Mouse (Mus musculus): ENCODE measurements around the gene Wipi2. TPM values are rescaled to one million over a fixed set of nuclear protein-coding genes. Genes with fewer than 3 reads are reported as not detected.

Wipi2 gene
- polyA plus RNA-seq, 1 experiment from 2014 or later = 51.6 TPM

GRCm38 (mm10) chr5:142637823-142638222, 10.3 kb downstream of the Wipi2 start:
- H3K27ac ChIP-seq = no peak overlapping the region
- no peak overlapping the region for H3K4me3 ChIP-seq (replicated peaks)
- 0 out of 2 replicates have a peak, but pooled peaks have one; percentile 12 for ATAC-seq (replicated peaks; ENCODE audit: low FRiP score)
- H3K36me3 ChIP-seq = peaks cover 73% of the 10 kb centered on the region
- no peak overlapping the region for H3K9ac ChIP-seq
- 90% methylated on average over 5 of the region's 5 CpGs for WGBS
- no peaks in the 10 kb centered on the region for H3K4me1 ChIP-seq
- no peaks in the 10 kb centered on the region for H3K27me3 ChIP-seq
- H3K4me2 ChIP-seq = no peak overlapping the region
- H3K9me3 ChIP-seq (replicated peaks) = no peaks in the 10 kb centered on the region

GRCm38 (mm10) chr5:142640088-142640487, 12.6 kb downstream of the Wipi2 start:
- H3K4me3 ChIP-seq (replicated peaks) = no peak overlapping the region
- H3K27ac ChIP-seq = no peak overlapping the region
- no peaks in the 10 kb centered on the region for H3K4me1 ChIP-seq
- H3K27me3 ChIP-seq = no peaks in the 10 kb centered on the region
- H3K9ac ChIP-seq = no peak overlapping the region
- peaks cover 72% of the 10 kb centered on the region for H3K36me3 ChIP-seq
- H3K4me2 ChIP-seq = no peak overlapping the region
- no peaks in the 10 kb centered on the region for H3K9me3 ChIP-seq (replicated peaks)
- ATAC-seq (replicated peaks; ENCODE audit: low FRiP score) = peak; percentile 46; the same call in 1 of the 2 replicates
- WGBS = 81% methylated on average over 5 of the region's 5 CpGs

GRCm38 (mm10) chr5:142641331-142642051, 14.0 kb downstream of the Wipi2 start:
- 77% methylated on average over 6 of the region's 6 CpGs for WGBS
- peaks cover 61% of the 10 kb centered on the region for H3K36me3 ChIP-seq

GRCm38 (mm10) chr5:142648162-142648561, 20.7 kb downstream of the Wipi2 start:
- WGBS = 91% methylated on average over 7 of the region's 7 CpGs
- no peak for ATAC-seq (replicated peaks; ENCODE audit: low FRiP score)
- H3K36me3 ChIP-seq = peaks cover 30% of the 10 kb centered on the region
- no peaks in the 10 kb centered on the region for H3K9me3 ChIP-seq (replicated peaks)
- H3K4me2 ChIP-seq = no peak overlapping the region
- H3K27ac ChIP-seq = no peak overlapping the region
- peaks cover 14% of the 10 kb centered on the region; the same call in 1 of the 2 replicates for H3K4me1 ChIP-seq
- no peak overlapping the region for H3K4me3 ChIP-seq (replicated peaks)
- H3K9ac ChIP-seq = no peak overlapping the region
- no peaks in the 10 kb centered on the region for H3K27me3 ChIP-seq

More at GRCm38 (mm10) chr5:142641331-142642051, 14.0 kb downstream of the Wipi2 start:
- no peak overlapping the region for H3K4me2 ChIP-seq
- H3K4me3 ChIP-seq (replicated peaks) = no peak overlapping the region
- H3K9ac ChIP-seq = no peak overlapping the region
- no peak for ATAC-seq (replicated peaks; ENCODE audit: low FRiP score)
- H3K4me1 ChIP-seq = no peaks in the 10 kb centered on the region
- H3K27ac ChIP-seq = no peak overlapping the region
- H3K9me3 ChIP-seq (replicated peaks) = no peaks in the 10 kb centered on the region
- no peaks in the 10 kb centered on the region for H3K27me3 ChIP-seq

- WGBS = 89% methylated on average over 4 of the region's 4 CpGs
- Histone ChIP-seq H3K4me3 (replicated peaks) (no peak overlapping the region), H3K9ac (no peak overlapping the region), H3K27ac (no peak overlapping the region), H3K27me3 (no peaks in the 10 kb centered on the region), H3K36me3 (peaks cover 19% of the 10 kb centered on the region), H3K4me1 (peaks cover 14% of the 10 kb centered on the region; the same call in 1 of the 2 replicates), H3K9me3 (replicated peaks) (no peaks in the 10 kb centered on the region), H3K4me2 (no peak overlapping the region)
- no peak for ATAC-seq (replicated peaks; ENCODE audit: low FRiP score)
These were observed 22.1 kb downstream of the Wipi2 start for GRCm38 (mm10) chr5:142649460-142650050.

GRCm38 (mm10) chr5:142650390-142650789, 22.9 kb downstream of the Wipi2 start:
- ATAC-seq (replicated peaks; ENCODE audit: low FRiP score) = no peak
- Histone ChIP-seq H3K4me3 (replicated peaks) (no peak overlapping the region), H3K27ac (no peak overlapping the region), H3K9me3 (replicated peaks) (no peaks in the 10 kb centered on the region), H3K27me3 (no peaks in the 10 kb centered on the region), H3K36me3 (peaks cover 19% of the 10 kb centered on the region; the same call in 1 of the 2 replicates), H3K9ac (no peak overlapping the region), H3K4me2 (no peak overlapping the region), H3K4me1 (peaks cover 14% of the 10 kb centered on the region; the same call in 1 of the 2 replicates)
- WGBS = 67% methylated on average over 3 of the region's 3 CpGs

- WGBS = 73% methylated on average over 6 of the region's 6 CpGs
- Histone ChIP-seq H3K4me3 (replicated peaks) (no peak overlapping the region), H3K4me2 (no peak overlapping the region), H3K9me3 (replicated peaks) (no peaks in the 10 kb centered on the region), H3K27ac (no peak overlapping the region), H3K27me3 (no peaks in the 10 kb centered on the region), H3K9ac (no peak overlapping the region), H3K36me3 (peaks cover 23% of the 10 kb centered on the region), H3K4me1 (peaks cover 14% of the 10 kb centered on the region; the same call in 1 of the 2 replicates)
- ATAC-seq (replicated peaks; ENCODE audit: low FRiP score) = peak; percentile 62; the same call in 1 of the 2 replicates
These were observed 23.4 kb downstream of the Wipi2 start for GRCm38 (mm10) chr5:142650794-142651497.

- ATAC-seq (replicated peaks; ENCODE audit: low FRiP score) = no peak
These were observed 24.8 kb downstream of the Wipi2 start for GRCm38 (mm10) chr5:142652266-142652665.

GRCm38 (mm10) chr5:142660656-142661434, 33.3 kb downstream of the Wipi2 start:
- 89% methylated on average over 7 of the region's 7 CpGs for WGBS
- H3K36me3 ChIP-seq = peaks cover 100% of the 10 kb centered on the region

More at GRCm38 (mm10) chr5:142652266-142652665, 24.8 kb downstream of the Wipi2 start:
- Histone ChIP-seq H3K4me3 (replicated peaks) (no peak overlapping the region), H3K9me3 (replicated peaks) (no peaks in the 10 kb centered on the region), H3K27ac (no peak overlapping the region), H3K27me3 (no peaks in the 10 kb centered on the region), H3K4me2 (no peak overlapping the region), H3K9ac (no peak overlapping the region), H3K4me1 (peaks cover 14% of the 10 kb centered on the region; the same call in 1 of the 2 replicates), H3K36me3 (peaks cover 30% of the 10 kb centered on the region)
- 66% methylated on average over 4 of the region's 4 CpGs for WGBS

GRCm38 (mm10) chr5:142667921-142668320, 40.4 kb downstream of the Wipi2 start:
- Histone ChIP-seq H3K27me3 (no peaks in the 10 kb centered on the region), H3K9me3 (replicated peaks) (no peaks in the 10 kb centered on the region), H3K27ac (no peak overlapping the region), H3K4me2 (no peak overlapping the region), H3K4me1 (no peaks in the 10 kb centered on the region), H3K9ac (no peak overlapping the region), H3K36me3 (peaks cover 77% of the 10 kb centered on the region), H3K4me3 (replicated peaks) (no peak overlapping the region)
- no peak for ATAC-seq (replicated peaks; ENCODE audit: low FRiP score)
- 38% methylated on average over 3 of the region's 3 CpGs for WGBS

More at GRCm38 (mm10) chr5:142660656-142661434, 33.3 kb downstream of the Wipi2 start:
- Histone ChIP-seq H3K4me1 (no peaks in the 10 kb centered on the region), H3K27me3 (no peaks in the 10 kb centered on the region), H3K9ac (no peak overlapping the region), H3K4me3 (replicated peaks) (no peak overlapping the region), H3K27ac (no peak overlapping the region), H3K4me2 (no peak overlapping the region), H3K9me3 (replicated peaks) (no peaks in the 10 kb centered on the region)
- ATAC-seq (replicated peaks; ENCODE audit: low FRiP score) = no peak

- WGBS = 86% methylated on average over 11 of the region's 11 CpGs
- Histone ChIP-seq H3K36me3 (peaks cover 69% of the 10 kb centered on the region), H3K4me2 (no peak overlapping the region), H3K4me1 (no peaks in the 10 kb centered on the region), H3K9ac (no peak overlapping the region), H3K9me3 (replicated peaks) (no peaks in the 10 kb centered on the region), H3K4me3 (replicated peaks) (no peak overlapping the region), H3K27me3 (no peaks in the 10 kb centered on the region), H3K27ac (no peak overlapping the region)
- no peak for ATAC-seq (replicated peaks; ENCODE audit: low FRiP score)
These were observed 41.2 kb downstream of the Wipi2 start for GRCm38 (mm10) chr5:142668556-142669263.

Data from kidney, embryonic 15.5 days (tissue).